ENCODE assay signal across 12 mouse cellular contexts in the genomic region with DNA sequence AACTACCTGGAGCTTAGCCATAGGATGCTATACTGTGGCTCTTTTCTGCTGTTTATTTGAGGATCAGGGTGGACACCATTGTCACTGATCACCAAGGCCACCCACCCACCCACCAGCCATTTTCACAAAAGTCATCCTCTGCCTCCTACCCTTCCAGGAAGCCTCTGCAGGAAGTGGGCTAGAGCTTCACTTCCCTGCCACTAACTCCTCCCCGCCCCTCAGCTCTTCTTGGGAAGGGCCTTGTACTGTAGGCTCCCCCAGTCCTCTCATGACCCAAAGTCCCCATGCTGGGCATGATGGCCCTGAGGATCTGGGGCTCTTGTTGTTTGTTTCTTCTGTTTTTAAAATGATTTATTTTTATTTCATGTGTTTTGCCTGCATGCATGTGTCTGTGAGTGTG. TPM values are rescaled to one million over a fixed set of nuclear protein-coding genes. Genes with fewer than 3 reads are reported as not detected.
DNase-seq lines count a peak whose midpoint lies in the region; ATAC-seq and TF ChIP-seq lines count a peak whose summit lies in the region.
"Had no signal": no experiment of that assay in that cellular context is flagged by ENCODE, and none has a peak within 500 bp of the region (broad histone marks: within the 10 kb centered on the region; RNA-seq: fewer than 3 reads in every experiment).

No protein-coding gene starts in this region.

- intact Hi-C loops in gastrocnemius, adult 2 months (cut with DNase I) = no loop called here
- intact Hi-C loops in gastrocnemius, postnatal 14 days (cut with DNase I; ENCODE audit: low total_unique reads) = no loop called here

- no peak overlapping the region for H3K9ac ChIP-seq in embryonic facial prominence, embryonic 15.5 days

- H3K27ac ChIP-seq in gastrocnemius, adult 2 months = peak overlapping the region; percentile 98
- peak overlapping the region; percentile 96; the same call in 1 of the 2 replicates for H3K27ac ChIP-seq in embryonic facial prominence, embryonic 15.5 days (replicated peaks)

- peaks cover 27% of the 10 kb centered on the region for H3K4me1 ChIP-seq in embryonic facial prominence, embryonic 15.5 days

- ATAC-seq in embryonic facial prominence, embryonic 15.5 days (ENCODE audit: insufficient number of reproducible peaks, low FRiP score, low TSS enrichment, low read depth) = no peak
- peak; percentile 15; the same call in 1 of the 2 replicates for ATAC-seq in megakaryocyte progenitor cell, adult 5-6 weeks (replicated peaks; ENCODE audit: poor library complexity)
- ATAC-seq in monocyte, adult 5-6 weeks (replicated peaks; ENCODE audit: insufficient number of reproducible peaks, low FRiP score, low TSS enrichment, poor library complexity, severe bottlenecking) = no peak
- no peak for ATAC-seq in erythroblast, adult 5-6 weeks (replicated peaks; ENCODE audit: low FRiP score, poor library complexity, severe bottlenecking)

- no peaks in the 10 kb centered on the region for H3K27me3 ChIP-seq in embryonic facial prominence, embryonic 15.5 days

- no peak overlapping the region for H3K4me2 ChIP-seq in embryonic facial prominence, embryonic 15.5 days (replicated peaks)

- DNase-seq in gastrocnemius, adult 2 months = no peak
- DNase-seq in gastrocnemius, postnatal 14 days = no peak
- peak; percentile 79 for DNase-seq in 416B (ENCODE audit: low read depth)
- DNase-seq in adrenal gland, postnatal 36 days = no peak
- DNase-seq: cerebellum, adult 8-10 months; lung, adult 18-20 months; right cerebral cortex, postnatal 25 days had no signal

- no peak for TF ChIP-seq CTCF in gastrocnemius, adult 2 months (IDR thresholded peaks at IDR 0.05)

- WGBS in embryonic facial prominence, embryonic 15.5 days = 94% methylated on average over 1 of the region's 1 CpGs

- H3K36me3 ChIP-seq in embryonic facial prominence, embryonic 15.5 days = peaks cover 30% of the 10 kb centered on the region

- H3K9me3 ChIP-seq in embryonic facial prominence, embryonic 15.5 days (replicated peaks) = no peaks in the 10 kb centered on the region

- H3K4me3 ChIP-seq in gastrocnemius, adult 2 months = no peak overlapping the region
- no peak overlapping the region for H3K4me3 ChIP-seq in embryonic facial prominence, embryonic 15.5 days (replicated peaks)

RNA-seq across cellular contexts. Expression of a gene that starts 2.3 kb away (rescaled TPM):
- 10 to 100 TPM; 61.7 to 65.6 TPM for total RNA-seq in gastrocnemius, adult 2 months (2021)
- 10 to 100 TPM; 65.9 to 77.0 TPM for total RNA-seq in gastrocnemius, postnatal 14 days (2021)
- polyA plus RNA-seq in embryonic facial prominence, embryonic 15.5 days (2015; fragmentation: Nextera tagmentation; extraction: Ambion mirVana) = 243 and 244 TPM in 2 replicates
- total RNA-seq in megakaryocyte progenitor cell, adult 5-6 weeks (2015) = 121 and 125 TPM in 2 replicates
- total RNA-seq in megakaryocyte progenitor cell, adult 5-6 weeks (2017) = 214 and 249 TPM in 2 replicates
- 69.1 to 93.3 TPM (median 80.9 TPM) in 3 replicates for total RNA-seq in monocyte, adult 5-6 weeks (2017)
- 10 to 100 TPM; 74.3 to 84.4 TPM for total RNA-seq in adrenal gland, postnatal 36 days (2021)
- total RNA-seq in erythroblast, adult 5-6 weeks (2015; ENCODE audit: low replicate concordance) = 41.1 and 51.6 TPM in 2 replicates
- total RNA-seq in erythroblast, adult 5-6 weeks (2017; ENCODE audit: low replicate concordance) = 20.9 and 26.2 TPM in 2 replicates

RNA-seq across cellular contexts. Expression of a gene that starts 15.1 kb away (rescaled TPM):
- total RNA-seq in gastrocnemius, adult 2 months (2021) = 10 to 100 TPM in 1 of 2 experiments, 1 to 10 TPM in 1; 9.3 to 22.5 TPM
- total RNA-seq in gastrocnemius, postnatal 14 days (2021) = 10 to 100 TPM; 18.2 to 21.6 TPM
- polyA plus RNA-seq in embryonic facial prominence, embryonic 15.5 days (2015; fragmentation: Nextera tagmentation; extraction: Ambion mirVana) = 52.1 and 56.6 TPM in 2 replicates
- total RNA-seq in megakaryocyte progenitor cell, adult 5-6 weeks (2015) = 11.7 and 11.8 TPM in 2 replicates
- total RNA-seq in megakaryocyte progenitor cell, adult 5-6 weeks (2017) = 3.6 and 5.2 TPM in 2 replicates
- 2.3 to 4.9 TPM (median 3.3 TPM) in 3 replicates for total RNA-seq in monocyte, adult 5-6 weeks (2017)
- 100 to 1,000 TPM; 138 to 139 TPM for total RNA-seq in adrenal gland, postnatal 36 days (2021)
- total RNA-seq in erythroblast, adult 5-6 weeks (2015; ENCODE audit: low replicate concordance) = 1.2 and 5.9 TPM in 2 replicates
- 0.28 and 1.4 TPM in 2 replicates for total RNA-seq in erythroblast, adult 5-6 weeks (2017; ENCODE audit: low replicate concordance)

RNA-seq across cellular contexts. Expression of a gene that starts 23.4 kb away (rescaled TPM):
- 10 to 100 TPM; 35.5 to 54.5 TPM for total RNA-seq in gastrocnemius, adult 2 months (2021)
- total RNA-seq in gastrocnemius, postnatal 14 days (2021) = 10 to 100 TPM; 73.5 to 87.4 TPM
- polyA plus RNA-seq in embryonic facial prominence, embryonic 15.5 days (2015; fragmentation: Nextera tagmentation; extraction: Ambion mirVana) = 97.7 and 99.6 TPM in 2 replicates
- 16.1 and 29.1 TPM in 2 replicates for total RNA-seq in megakaryocyte progenitor cell, adult 5-6 weeks (2015)
- total RNA-seq in megakaryocyte progenitor cell, adult 5-6 weeks (2017) = 19.8 and 21.0 TPM in 2 replicates
- total RNA-seq in monocyte, adult 5-6 weeks (2017) = 131 to 182 TPM (median 168 TPM) in 3 replicates
- total RNA-seq in adrenal gland, postnatal 36 days (2021) = 100 to 1,000 TPM; 219 to 227 TPM
- total RNA-seq in erythroblast, adult 5-6 weeks (2015; ENCODE audit: low replicate concordance) = 29.2 and 53.9 TPM in 2 replicates
- total RNA-seq in erythroblast, adult 5-6 weeks (2017; ENCODE audit: low replicate concordance) = 52.2 and 61.9 TPM in 2 replicates

RNA-seq across cellular contexts. Expression of a gene that starts 27.9 kb away (rescaled TPM):
- total RNA-seq in gastrocnemius, adult 2 months (2021) = not detected
- under 1 TPM in 1 of 2 experiments, not detected in 1; 0.04 TPM for total RNA-seq in gastrocnemius, postnatal 14 days (2021)
- polyA plus RNA-seq in embryonic facial prominence, embryonic 15.5 days (2015; fragmentation: Nextera tagmentation; extraction: Ambion mirVana) = 0.03 and 0.04 TPM in 2 replicates
- total RNA-seq in megakaryocyte progenitor cell, adult 5-6 weeks (2015) = 0.07 TPM in 1 of 2 replicates, not detected in the other
- not detected in 2 replicates for total RNA-seq in megakaryocyte progenitor cell, adult 5-6 weeks (2017)
- total RNA-seq in monocyte, adult 5-6 weeks (2017) = 0.67 to 0.78 TPM in 2 of 3 replicates, not detected in the other
- total RNA-seq in adrenal gland, postnatal 36 days (2021) = not detected
- total RNA-seq in erythroblast, adult 5-6 weeks (2015; ENCODE audit: low replicate concordance) = not detected in 2 replicates
- not detected in 2 replicates for total RNA-seq in erythroblast, adult 5-6 weeks (2017; ENCODE audit: low replicate concordance)
- polyA plus RNA-seq: heart, postnatal 0 days had no signal

RNA-seq across cellular contexts. Expression of a gene that starts 43.0 kb away (rescaled TPM):
- not detected for total RNA-seq in gastrocnemius, adult 2 months (2021)
- not detected for total RNA-seq in gastrocnemius, postnatal 14 days (2021)
- polyA plus RNA-seq in embryonic facial prominence, embryonic 15.5 days (2015; fragmentation: Nextera tagmentation; extraction: Ambion mirVana) = not detected in 2 replicates
- not detected in 2 replicates for total RNA-seq in megakaryocyte progenitor cell, adult 5-6 weeks (2015)
- total RNA-seq in megakaryocyte progenitor cell, adult 5-6 weeks (2017) = 0.12 TPM in 1 of 2 replicates, not detected in the other
- not detected in 3 replicates for total RNA-seq in monocyte, adult 5-6 weeks (2017)
- total RNA-seq in adrenal gland, postnatal 36 days (2021) = not detected
- not detected in 2 replicates for total RNA-seq in erythroblast, adult 5-6 weeks (2015; ENCODE audit: low replicate concordance)
- not detected in 2 replicates for total RNA-seq in erythroblast, adult 5-6 weeks (2017; ENCODE audit: low replicate concordance)
- polyA plus RNA-seq: heart, postnatal 0 days had no signal

Comparison
In these comparisons a context has a peak if more than half of its experiments do, and no peak if none do; other contexts are left out.
1. RNA of a gene that starts 15.1 kb away (total RNA-seq): 138 to 139 TPM in adrenal gland, postnatal 36 days; 9.3 to 22.5 TPM in gastrocnemius, adult 2 months, 18.2 to 21.6 TPM in gastrocnemius, postnatal 14 days, 3.6 to 11.8 TPM in megakaryocyte progenitor cell, adult 5-6 weeks, 2.3 to 4.9 TPM in monocyte, adult 5-6 weeks and 0.28 to 5.9 TPM in erythroblast, adult 5-6 weeks; every median in the first group is over 4 times any median in the second.